Mouse (Mus musculus) liver, postnatal 0 days (tissue): ENCODE data around the gene Sertad3.

Source experiments
- CTCF ChIP-seq: sonication (generic); IDR thresholded peaks from 2 replicates; pipeline ENCODE4 v1.5.1; 2016; ENCODE audit warnings: antibody characterized with exemption, low read depth
- EP300 ChIP-seq: IDR thresholded peaks from 2 replicates; pipeline ENCODE4 v1.6.1; 2016; ENCODE audit warnings: antibody characterized with exemption, low read depth, mild to moderate bottlenecking

GRCm38 (mm10) chr7:27493450-27493849, 19.9 kb downstream of the Sertad3 start:
- TF ChIP-seq CTCF (no peak), EP300 (no peak)
